Mouse (Mus musculus): Measurements from ENCODE around the gene Clasp2.

- TF ChIP-seq CTCF (IDR thresholded peaks at IDR 0.05; ENCODE audit: low read depth, low read length) (no peak), EP300 (IDR thresholded peaks at IDR 0.05; ENCODE audit: insufficient read depth, low read depth, low read length) (no peak)
These were observed 194.4 kb downstream of the Clasp2 start for GRCm38 (mm10) chr9:113935638-113936037.

All from ES-Bruce4 (cell line).